Mouse (Mus musculus): ENCODE data around the gene Slc7a5. TPM values are rescaled to one million over a fixed set of nuclear protein-coding genes. Genes with fewer than 3 reads are reported as not detected.

The Slc7a5 gene
- total RNA-seq, 2 experiments from 2014 or later, result 4.1 to 4.8 TPM

DNA sequence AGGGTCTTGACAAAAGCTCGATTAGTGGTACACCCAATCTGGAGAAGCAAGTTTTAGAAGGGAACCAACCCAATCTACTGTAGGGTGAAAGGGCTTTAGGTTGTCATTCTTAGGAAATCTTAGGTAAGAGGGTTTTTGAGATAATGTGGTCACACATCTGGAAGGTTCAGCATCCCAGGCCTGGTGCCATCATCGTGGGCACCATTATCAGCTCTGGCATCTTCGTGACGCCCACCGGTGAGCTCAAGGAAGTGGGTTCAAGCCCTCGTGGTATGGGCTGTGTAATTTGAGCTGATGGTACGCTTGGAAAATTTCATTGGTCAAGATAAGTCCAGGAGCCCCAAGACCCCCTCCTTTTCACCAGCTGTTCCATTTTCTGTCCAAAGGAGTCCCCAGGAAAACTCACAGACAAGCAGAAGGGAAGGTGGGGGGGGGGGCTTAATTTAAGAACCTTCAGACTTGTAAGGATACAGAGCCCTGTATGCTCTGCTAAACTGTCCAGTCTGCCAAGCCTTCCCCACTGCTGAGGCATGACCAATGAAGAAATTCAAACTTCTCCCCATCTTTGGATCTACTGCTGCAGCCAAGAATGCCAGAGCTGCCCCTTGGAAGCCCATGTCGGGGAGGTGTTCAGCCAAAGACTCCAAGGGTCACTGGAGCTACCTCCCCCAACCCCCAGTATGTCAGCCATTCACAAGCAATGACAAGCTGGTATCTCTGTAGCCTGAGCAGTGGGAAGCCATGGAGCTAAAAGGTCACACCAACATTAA is 1.1 kb upstream of the Slc7a5 start:
- no peak for DNase-seq

DNA sequence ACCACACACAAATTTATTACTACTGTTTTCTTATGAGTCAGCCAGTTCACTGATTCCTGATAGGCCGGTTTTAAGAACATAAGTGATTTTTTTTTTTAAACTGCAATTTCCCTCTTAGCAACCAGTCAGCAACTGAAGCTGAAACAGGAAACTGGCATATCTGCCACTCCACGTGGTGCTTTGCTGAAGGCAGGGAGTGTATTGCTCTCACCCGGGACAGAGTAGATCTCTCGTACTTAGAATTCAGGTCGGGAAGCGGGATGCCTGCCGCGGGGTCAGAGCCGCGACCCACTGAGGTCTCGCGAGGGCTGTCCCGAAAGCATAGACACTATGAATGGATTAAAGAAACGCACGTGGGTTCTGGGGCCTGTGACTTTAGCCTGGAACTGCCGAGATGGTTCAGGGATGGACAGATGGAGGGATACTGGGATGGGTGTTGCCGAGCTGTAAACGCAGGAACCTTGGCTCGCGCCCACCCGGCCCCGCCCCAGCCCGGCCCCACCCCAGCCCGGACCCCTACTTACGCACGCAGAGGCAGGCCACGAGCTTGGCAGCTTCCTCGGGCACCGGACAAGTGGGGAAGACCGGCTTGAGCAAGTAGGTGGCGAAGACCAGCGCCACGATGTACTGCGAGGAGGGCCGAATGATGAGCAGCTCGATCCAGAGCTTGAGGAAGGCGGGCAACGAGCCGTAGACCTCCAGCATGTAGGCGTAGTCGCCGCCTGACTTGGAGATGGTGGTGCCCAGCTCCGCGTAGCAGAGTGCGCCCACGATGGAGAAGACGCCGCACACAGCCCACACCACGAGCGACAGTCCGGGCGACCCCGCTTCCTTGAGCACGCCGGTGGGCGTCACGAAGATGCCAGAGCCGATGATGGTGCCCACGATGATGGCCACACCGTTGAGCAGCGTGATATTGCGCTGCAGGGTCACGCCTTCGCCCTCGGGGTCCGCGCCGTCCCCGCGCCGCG is 667 bp downstream of the Slc7a5 start:
- DNase-seq, result peak in 1 of 2 experiments; percentile 31

DNA sequence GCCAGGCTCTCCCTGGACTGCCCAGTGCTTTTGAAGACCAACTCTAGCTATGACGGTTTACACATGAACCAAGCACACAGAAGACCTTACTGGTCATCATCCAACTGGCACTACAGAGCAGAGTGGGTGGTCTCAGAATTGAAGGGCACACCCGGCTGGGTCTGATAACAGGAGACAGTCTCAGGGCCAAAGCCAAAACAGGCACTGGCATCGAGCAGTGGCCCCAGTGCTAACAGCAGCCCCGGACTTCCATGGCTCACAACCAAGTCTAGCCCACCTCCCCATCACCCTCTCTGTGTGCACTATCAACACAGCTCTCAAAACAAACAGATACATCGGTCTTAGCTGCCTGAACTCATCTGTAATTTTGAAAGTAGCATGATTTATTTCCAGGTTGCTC is 1.6 kb downstream of the Slc7a5 start:
- no peak for DNase-seq

DNA sequence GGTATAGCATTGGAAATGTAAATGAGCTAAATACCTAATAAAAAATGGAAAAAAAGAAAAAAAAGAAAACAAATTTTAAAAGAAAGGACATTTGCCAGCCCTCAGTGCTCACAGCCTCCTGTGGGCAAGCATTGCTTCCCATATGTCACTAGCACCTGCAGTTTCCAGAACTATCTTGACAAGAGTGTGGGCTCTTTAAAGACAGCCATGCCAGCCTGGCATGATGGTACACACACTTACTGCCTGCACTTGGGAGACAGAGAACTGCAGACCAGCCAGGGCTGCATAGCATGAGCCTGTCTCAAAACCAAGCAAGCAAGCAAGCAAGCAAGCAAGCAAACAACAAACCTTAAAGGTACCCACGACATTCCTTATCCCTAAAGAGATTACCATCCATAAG is 2.1 kb downstream of the Slc7a5 start:
- DNase-seq, result no peak

DNA sequence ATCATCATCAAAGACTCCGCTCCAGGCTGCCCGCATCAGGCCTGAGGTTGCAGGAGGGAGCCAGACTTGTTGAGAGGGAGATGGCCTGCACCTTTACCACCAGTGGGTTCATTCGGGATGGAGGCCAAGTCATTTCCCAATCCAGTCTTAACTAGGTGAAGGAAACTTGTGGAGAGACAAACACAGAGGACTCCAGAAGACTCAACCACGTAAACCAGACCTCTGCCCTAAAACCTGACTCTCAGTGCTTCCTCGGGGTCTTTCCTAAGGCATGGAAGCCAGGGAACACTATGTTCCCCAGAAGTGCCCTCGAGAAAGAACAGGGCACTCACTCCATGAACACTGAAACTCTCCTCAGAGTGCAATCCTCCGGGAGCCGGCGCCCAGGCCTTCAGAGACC is 2.5 kb downstream of the Slc7a5 start:
- DNase-seq, result no peak

DNA sequence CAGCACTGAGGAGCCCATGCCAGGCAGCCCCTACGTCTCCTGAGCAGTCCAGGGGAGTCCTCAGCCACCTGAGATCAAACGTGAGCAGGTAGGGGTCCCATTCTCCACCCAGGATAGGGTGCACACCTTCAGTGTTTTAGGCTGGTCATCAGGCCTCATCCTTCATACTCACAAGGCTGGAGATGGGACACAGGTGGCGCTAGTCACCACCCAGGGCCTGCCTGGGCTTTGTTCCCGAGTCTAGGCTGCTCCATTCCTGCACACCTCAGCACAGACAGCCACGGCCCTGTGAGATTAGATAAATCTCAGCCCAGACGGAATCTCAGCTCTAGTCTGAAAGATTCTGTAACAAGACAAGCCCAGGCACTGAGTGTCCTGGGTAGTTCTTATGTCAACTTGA is 3.5 kb downstream of the Slc7a5 start:
- DNase-seq, result no peak

DNA sequence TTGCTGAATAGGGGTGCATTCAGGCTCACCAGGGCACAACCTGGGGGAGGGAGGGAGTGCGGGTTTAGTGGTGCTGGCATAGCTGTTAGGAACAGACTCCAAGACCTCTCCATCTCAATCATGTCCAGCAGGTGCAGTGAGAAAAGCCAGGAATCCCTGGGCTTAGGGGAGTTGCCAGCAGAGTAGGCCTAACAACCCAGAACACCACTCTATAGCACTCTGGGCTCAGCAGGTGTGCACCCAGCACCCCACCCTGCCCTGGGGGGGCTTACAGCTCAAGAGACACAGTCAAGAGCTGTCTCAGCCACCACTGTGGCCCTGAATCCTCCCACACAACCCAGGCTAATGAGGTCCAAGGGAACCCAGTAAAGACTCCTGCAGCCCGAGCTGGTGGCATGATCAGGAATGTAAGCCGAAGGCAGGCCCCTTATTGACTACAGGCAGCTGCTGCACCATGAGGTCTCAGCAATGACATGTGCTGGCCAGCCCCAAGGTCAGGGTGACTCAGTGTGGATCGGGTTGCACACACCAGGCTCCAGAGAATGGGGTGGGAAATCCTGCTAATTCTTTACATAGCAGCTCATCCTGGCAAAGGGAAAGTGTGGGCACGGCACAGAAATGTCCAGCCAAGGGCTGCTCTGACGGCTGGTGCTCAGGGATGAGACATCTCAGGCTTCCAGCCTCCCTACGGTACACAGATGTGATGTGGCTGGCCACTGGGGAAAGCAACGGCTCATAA is 5.8 kb downstream of the Slc7a5 start:
- DNase-seq, result no peak

DNA sequence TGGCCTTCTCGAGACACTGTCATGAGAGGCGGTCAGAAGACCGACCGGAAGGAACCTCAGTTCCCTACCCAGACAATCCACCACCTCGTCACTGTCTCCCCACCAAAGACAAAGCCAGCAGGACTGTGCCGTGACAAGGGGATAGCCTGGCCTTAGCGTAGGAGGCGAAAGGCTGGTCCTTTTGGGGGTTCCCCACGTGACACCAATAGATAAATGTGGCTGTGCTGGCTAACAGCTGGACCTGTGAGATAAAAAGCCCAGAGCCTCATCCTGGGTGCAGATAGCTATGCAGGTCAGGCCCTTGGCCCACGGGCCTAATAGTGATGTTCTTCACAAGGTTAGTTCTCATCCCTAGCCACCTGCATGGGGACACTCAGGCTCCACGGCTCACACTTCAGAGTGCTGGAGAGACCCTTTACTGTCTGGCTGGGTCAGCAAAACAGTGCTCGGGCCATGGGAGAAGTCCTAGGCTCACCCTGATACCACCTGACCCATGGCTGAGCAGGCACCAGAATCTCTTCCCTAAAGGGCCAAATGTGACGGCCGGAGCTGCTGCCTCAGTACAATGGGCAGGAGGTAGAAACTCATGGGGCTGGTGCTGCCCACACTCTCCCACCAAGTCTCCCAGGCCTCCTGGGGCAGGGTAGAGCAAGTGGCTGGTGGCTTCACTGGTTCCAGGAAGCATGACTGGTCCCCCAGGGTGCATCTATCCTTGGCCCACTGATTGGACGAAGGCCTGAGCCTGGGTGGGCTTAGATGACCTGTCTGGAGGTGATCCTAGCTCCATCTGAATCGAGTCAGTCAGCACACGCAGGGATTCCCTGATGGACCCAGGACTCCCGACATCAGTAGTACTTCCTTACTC is 8.1 kb downstream of the Slc7a5 start:
- DNase-seq, result no peak

DNA sequence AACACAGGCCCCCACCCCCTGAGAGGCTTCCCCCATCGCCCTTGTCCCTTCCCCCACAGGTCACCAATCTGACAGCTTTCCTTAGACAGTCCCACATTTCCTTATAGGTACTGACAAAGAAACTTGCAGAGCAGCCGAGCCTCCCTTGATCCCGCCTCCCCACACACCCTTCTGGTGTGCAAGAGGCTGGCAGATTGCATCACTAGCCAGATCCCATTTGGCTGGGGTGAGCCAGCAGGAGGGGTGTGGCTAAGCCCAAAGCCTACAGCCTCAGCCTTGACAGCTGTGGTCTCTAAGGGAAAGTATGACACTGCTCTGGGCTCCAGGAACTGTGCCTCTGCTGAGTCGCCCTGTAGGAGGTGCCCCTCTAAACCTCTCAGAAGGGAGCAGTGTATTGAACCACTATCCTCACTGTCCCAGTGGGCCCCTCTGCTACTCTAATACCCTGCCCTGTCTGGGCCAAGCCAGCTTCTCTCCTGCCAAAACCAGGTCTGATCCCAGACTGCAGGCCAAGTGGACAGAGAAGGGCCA is 9.0 kb downstream of the Slc7a5 start:
- DNase-seq, result peak; percentile 78 to 88

DNA sequence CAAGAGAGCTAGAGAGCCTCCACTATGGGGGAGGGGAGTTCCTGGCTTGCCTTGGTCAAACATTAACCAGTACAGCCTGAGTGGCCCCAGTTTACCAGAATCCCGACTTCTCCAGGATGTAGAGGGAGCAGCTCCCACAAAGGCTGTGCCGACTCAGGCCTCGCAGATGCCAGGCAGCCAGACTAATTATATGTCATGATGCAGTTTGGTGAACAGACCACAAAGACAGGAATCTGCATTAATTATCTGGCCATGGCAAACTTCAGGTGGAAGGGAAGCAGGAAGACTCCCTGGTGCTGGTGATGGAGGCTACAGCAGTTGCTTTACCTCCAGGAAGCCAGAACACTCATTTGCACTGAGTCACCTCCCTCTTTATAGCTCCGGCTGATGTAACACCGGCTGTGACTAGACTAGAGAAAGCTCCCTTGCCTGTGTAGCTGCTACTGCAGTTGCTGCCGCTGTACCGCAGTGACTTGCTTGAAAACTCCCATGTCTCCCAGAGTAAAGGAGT is 9.6 kb downstream of the Slc7a5 start:
- DNase-seq, result no peak

DNA sequence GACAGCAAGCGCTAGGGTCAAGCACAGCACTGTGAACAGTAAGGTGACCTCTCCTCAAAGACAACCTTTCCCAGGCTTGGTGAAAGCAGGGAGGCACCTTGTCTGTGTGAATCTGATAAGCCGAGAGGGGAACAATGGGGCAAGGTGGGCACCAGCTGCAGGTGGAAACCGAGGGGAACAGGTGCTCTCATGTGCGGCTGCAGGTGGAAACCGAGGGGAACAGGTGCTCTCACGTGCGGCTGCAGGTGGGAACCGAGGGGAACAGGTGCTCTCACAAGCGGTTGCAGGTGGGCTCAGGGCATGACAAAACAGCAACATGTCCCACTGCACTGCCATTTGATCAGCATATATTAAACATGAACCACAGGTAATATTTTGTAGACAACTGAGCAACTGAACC is 10.3 kb downstream of the Slc7a5 start:
- DNase-seq, result no peak

DNA sequence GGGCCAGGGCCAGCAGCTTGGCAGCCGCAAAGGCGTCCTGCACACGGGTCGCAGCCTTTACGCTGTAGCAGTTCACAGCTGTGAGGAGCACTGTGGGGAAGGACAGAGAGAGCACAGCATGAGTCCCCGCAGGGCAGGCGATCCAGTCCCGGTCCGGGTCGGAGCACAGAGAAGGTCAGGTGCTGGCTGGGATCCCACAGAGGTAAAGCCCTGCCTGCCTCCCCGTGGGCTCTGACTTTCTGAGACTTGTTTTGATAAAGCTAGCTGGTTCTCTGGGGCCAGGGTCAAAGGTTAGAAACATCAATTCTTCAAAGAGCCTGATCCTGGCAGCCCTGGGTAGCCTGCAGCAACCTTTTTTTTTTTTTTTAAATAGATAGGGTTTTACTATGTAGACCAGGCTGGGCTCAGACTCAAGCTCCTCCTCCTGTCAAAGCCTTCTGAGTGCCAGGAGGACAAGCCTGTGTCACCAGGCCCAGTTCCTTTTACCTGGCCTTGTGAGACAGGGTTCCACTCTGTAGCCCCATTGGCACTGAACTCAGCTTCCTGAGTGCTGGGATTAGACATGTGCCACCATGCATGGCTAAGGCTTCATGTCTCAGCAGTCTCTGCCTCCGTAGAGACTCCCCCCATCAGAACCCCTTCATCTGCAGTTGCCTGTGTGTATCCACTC is 10.9 kb downstream of the Slc7a5 start:
- no peak for DNase-seq

DNA sequence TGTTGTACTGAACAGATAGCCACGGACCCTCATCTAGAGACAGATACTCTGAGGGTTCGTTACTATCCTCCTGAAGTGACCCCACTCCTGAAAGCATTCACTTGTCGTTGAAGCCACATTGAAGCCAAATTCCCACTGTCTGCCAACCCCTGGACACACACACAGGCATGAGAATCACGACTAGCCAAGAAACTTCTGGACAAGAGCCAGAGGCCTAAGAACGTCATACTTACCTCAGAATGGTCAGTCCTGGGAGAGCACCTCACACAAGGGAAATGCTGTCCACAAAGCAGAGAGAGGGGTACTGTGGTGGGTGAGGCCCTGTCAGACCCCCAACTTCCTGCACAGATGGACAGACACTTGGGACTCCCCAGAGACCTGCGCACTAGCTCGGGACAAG is 11.6 kb downstream of the Slc7a5 start:
- DNase-seq, result peak in 1 of 2 experiments; percentile 31

DNA sequence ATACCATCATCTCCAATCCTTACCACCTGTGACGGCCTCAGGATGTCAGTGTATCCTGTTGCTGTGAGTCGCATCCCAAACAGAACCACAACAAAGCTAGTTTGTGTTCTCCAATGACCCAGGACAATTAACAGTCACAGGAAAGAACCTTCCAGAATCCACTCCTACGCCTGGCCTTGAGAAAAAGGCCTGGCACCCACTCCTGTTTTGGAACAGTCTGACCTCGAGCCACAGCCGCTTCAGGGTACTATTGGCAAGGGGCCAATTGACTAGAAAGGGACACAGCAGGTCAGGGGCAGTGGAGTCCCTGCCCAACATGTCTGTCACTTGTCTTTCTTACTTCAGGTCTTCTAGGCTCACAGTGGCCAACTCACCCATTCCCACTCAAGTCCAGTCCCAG is 14.6 kb downstream of the Slc7a5 start:
- no peak for DNase-seq

DNA sequence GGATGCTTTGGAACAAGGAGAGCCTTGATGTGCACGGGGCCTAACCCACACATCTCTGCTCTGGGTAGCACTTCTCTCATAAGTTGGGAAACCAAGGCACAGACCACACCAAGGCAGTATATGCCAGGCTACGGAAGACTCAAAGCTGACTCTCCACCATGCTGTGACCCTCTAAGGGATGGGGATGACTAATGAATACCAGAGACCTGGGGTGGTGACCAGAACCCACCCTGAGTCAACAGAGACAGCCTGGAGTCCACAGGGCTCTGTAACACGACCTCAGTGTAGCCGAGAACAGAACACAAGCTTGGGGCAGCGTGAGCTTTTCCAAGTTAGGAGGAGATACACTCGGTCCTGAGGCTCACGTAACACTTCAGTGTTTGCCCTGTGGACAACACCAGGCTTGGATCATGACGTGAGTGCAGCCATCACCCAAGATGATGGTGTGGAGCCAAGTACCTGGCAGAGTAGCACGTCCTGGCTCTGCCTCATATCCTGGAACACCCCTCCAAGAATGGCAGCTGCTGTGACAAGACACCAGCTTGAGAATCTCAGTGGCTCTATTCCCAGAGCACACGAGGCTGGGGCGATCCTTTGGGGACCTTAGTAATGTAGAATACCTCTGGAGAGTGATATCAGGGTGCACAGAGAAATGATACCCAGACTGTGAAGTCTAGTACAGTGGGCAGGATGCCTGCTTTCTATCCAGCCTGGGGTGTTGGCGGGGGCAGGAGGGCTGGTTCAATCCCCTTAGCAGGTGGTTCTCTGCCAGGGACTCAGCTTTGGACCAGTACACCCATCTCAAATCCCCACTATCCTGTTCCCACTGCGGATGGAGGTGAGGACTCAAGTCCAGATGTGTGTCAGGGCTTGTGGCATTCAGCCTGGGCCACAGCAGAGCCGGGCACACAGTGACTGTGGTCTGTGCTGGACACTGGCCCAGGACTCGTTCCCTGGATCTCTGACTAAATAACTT is 17.4 kb downstream of the Slc7a5 start:
- DNase-seq, result peak in 1 of 2 experiments; percentile 33

DNA sequence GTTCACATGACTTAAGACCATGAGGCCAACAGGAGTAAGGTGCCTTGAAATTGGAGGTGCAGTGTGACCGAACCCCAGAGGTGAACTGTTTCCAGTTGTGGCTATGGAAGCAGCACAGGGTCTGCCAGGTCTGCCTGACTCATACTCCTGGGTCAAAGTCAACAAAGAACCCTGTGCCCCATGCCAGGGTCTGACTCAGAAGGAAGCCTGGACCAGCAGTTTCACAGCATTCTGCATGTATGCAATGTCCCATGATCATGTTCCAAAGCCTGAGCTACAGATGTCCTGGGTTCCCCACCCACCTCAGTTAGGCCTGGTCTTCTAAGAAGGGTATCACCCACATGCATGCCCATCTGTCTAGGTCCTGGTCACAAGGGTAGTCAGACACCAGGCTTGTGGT is 18.2 kb downstream of the Slc7a5 start:
- no peak for DNase-seq

DNA sequence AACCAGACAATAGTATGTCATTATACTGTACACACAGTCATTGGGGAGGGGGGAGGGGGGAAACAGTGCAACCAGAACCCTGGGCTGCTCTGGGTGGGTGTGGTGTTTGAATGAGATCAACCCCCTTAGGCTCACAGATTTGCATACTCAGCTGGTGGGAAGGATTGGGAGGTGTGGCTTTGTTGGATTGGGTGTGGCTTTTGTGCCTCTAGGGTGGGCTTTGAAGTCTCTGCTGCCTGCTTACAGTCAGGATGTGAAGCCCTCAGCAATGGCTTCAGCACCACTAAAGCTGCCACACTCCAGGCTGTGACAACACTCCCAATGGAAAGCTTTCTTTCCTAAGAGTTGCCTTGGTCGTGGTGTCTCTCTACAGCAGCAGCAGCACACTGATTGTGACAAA is 19.9 kb downstream of the Slc7a5 start:
- no peak for DNase-seq

DNA sequence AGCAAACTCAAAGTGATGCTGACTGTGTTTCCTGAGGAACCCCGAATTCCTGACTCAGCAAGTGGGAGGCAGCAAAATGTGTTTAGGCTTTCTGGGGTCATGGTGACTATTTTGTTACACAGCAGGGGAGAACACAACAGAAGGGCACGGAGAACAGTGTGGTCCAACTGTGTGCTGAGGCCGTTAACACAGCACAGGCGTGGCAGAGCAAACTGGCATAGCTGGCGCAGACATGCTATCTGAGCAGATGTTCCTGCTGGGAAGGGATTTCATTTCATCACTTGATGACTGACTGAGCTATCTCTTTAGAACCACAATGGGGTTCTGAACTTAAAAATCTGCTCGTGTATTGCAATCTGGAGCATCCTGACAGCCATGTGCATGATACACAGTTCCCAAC is 22.1 kb downstream of the Slc7a5 start:
- DNase-seq, result no peak

DNA sequence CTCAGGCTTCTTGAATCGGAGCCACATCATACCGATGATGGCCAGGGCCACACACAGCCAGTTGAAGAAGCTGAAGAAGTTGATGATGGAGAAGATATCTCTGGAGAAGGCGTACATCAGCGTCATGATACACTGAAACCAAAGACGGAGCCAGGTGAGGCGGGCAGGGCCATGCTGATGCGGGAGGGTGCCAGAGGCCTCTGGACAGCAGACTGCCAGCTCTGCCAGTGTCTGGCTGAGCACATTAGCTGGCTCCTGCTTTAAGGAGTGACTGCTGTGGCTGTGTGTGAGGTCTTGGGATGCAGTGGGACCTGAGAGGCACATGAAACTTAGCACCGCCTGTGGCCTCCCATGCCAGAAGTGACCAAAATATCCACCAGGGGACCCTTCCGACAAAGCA is 22.5 kb downstream of the Slc7a5 start:
- no peak for DNase-seq

Data from heart, adult 18-20 months (tissue).